Mouse (Mus musculus) kidney, adult 2 months (tissue): ENCODE measurements at regions not wholly inside any gene's neighbourhood (a gene's known extent, or its start where the extent isn't known, plus 50 kb on each side); places are given as distances from the start of the nearest gene placed in this dataset.
"Not testable (repeated sequence)": the region's sequence is repeated elsewhere in the genome, so short reads cannot be mapped to it uniquely, and the experiment has no call there.

Source experiments
- CTCF ChIP-seq: fragments of 200-500 bp; conservative IDR thresholded peaks from 2 replicates; pipeline ENCODE4 v1.5.1; 2011; ENCODE audit warnings: low read depth, mild to moderate bottlenecking, control low read depth, low read length, moderate library complexity, mixed read lengths; ENCODE audit not compliant: insufficient read depth, insufficient read length
- POLR2A ChIP-seq: fragments of 200-500 bp; IDR thresholded peaks from one replicate; pipeline ENCODE4 v1.6.1; 2011; ENCODE audit warnings: low read depth, low read length, control low read depth

GRCm38 (mm10) chr9:11107828-11108227 is 203.3 kb upstream of the Cntn5 start:
- not testable (repeated sequence) for TF ChIP-seq CTCF, POLR2A
